Mouse (Mus musculus): ENCODE measurements around the gene Dock4. TPM values are rescaled to one million over a fixed set of nuclear protein-coding genes. Genes with fewer than 3 reads are reported as not detected.

Dock4 gene
- total RNA-seq, 2 experiments from 2014 or later = 21.6 to 29.7 TPM

DNA sequence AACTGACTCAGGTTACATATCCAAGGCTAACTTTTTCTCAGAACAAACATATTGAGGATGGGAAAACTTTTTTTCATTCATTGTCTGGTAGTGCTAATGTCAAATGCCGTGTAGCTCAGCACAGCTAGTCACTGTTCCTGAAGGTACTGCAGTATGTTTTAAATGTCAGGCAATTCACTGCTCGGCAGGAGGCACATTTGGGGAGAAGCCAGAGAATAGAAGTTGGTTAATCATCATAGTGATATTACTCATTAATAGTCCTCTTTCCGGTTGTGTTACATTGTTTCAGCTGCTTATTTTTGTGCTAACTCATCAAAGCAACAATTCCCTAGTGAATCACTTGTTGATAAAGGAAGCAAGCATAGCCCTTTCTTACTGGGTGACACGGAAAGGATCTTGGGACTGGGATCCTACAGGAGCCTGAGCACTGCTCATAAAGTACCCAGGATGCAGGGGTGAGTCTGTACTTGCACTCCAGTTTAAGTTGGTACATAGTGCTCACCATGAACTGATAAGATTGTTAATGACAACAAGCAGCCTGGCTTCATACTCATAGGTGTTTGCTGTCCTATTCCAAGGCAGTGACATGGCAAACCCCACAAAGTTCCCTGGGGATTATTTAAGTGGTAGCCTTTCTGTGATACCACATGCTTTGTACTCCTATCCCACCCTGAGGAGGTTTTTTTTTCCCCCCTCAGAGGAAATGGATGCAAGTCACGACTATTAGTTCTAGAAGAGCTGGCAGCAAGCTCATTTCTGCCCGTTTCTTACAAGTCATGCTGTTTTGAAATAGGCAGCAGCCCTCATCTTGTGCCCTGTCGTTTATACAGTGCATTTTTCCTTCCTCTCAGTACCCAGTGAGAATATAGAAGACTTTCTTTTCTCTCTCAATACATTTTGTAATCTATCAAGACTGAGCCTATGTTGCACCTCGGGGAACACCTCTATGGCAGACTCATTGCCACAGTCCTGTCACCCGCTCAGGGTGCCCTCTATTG, 123.5 kb downstream of the Dock4 start:
- DNase-seq = no peak

DNA sequence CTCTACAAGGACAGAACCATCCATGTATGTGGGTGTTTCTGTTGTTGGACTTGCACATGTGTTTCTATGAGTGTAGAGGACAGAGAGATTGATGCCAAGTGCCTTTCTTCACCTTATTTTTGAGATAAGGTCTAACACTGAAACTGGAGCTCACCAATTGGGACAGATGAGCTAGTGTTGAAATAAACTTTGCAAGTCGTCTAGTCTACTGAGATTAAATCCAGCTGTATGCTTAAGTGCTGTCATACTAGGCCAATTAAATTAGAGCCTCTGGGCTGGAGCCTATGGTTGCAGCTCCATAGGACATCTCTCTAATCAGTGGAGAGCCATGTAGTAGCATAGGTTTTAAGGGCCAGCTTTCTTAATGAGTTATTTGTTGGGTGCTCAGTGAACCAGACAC, 124.5 kb downstream of the Dock4 start:
- DNase-seq = no peak

DNA sequence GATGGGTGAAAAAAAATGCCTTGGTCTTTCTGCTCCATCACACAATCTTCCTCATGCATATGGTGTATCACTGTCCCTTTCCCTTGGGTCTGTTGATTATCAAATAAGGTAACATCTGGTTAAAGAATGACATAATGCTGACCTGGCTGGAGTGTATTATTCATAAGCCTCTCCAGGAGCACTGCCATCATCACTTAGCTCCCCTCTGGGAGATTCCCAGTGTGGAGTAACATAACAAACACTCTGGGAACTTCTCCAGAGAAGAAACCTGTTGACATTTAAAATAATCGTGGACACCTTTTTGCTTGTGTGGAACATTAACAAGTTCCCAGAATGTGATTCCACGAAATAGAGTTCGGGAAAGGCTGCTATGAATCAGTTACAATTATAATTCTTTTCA, 128.3 kb downstream of the Dock4 start:
- DNase-seq = no peak

DNA sequence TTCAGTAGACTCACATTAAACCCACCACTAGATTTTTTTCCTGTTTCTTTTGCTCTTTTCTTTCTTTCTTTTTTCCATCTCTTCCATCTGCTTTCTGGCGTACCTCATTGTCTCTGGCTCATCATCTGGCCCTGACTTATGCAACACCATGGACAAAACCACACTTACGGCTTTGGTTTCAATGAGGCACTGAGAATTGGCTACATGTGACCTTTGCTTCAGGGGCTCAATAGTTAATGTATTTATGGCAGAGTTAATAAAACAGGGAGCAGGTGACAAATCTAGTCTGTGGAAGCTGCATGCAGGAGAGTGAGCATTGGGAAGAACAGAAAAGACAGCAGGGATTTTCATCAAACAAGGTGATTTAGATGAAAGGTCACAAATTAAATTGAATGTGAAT, 131.0 kb downstream of the Dock4 start:
- DNase-seq = no peak

DNA sequence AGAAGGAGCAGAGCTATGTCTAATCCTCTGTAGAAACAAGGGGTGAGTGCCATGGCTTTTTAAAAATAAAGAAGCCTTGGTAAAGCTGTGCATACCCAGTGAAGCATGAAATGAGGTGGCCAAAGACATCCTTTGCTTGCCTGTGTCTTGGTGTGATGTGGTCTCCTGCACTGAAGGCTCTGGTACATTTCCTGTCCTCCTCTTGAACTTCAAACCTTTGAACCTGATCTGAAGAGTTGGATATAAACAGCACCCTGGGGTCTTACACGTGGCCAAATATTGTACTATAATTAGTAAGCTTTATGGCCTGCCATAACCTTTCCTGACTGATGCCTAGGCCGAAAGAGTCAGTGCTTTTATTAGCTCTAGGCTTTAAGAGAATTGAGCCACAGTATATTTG, 134.6 kb downstream of the Dock4 start:
- no peak for DNase-seq

DNA sequence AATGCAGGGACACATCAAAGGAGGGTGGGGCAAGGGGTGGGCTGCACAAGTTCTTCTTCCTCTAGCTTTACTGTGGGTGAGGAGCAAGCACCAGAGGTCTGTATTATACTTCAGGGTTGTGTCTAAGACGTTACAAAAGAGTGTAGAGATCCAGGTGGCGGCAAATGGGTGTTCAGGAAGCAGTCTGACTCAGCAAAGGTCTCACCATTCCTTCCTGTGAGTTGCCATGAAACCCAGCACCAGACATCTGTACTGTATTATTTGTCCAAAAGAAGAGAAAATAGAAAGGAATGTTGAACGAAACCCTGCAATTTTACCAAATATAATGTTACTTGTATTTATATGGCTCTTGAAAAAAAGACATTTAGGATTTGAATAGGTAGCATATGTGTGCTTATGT, 135.3 kb downstream of the Dock4 start:
- DNase-seq = no peak

DNA sequence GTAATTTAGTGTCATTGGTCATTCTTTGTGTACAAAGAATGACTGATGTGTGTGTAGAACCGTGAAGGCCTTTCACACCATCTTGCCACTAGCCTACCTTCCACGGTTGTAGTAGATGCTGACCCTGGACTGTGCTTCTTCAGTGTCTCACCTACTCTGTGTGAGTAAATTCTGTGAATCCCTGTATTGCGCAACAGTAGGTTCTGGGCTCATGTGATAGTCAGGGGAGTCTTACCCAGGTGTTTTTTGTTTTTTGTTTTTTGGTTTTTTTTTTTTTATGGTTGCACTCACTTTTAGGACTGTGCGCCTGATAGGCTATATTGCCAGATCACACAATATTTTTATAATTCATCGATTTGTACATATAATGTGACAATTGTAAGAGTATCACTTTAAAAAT, 136.3 kb downstream of the Dock4 start:
- no peak for DNase-seq

DNA sequence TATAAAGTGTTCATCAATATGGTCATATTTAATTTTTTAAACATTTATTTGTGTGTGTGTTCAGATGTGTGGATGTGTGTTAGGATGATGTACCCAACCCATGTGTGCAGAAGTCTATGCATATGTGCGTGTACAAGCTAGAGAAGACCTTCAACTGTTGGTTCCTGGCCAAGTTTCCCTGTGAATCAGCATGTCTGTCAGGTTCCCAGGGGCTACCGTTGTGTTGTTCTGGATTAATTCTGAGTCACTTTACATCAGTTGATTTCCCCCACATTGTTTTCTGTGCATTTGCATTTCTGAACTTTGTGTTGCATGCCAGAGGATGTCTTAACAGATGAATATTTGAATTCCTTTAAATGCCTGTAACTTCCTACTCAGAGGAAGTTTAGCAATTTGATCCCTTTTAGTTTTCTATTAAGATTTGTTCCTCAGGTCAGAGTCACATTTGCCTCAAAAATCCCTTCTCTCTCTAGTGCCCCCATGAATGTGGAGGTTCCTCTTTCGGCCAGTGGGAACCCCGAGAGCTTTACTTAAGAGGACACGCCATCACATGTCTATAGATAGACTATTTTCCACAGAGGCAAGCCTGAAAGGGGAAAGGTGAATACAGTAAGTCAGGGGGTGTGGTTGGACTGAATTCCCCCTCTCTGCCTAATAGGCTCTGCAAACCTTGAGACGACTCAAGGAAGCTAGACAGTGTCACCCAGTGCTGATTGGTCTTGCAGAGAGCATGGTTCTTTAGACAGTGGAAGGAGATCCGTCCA, 139.0 kb downstream of the Dock4 start:
- no peak for DNase-seq

DNA sequence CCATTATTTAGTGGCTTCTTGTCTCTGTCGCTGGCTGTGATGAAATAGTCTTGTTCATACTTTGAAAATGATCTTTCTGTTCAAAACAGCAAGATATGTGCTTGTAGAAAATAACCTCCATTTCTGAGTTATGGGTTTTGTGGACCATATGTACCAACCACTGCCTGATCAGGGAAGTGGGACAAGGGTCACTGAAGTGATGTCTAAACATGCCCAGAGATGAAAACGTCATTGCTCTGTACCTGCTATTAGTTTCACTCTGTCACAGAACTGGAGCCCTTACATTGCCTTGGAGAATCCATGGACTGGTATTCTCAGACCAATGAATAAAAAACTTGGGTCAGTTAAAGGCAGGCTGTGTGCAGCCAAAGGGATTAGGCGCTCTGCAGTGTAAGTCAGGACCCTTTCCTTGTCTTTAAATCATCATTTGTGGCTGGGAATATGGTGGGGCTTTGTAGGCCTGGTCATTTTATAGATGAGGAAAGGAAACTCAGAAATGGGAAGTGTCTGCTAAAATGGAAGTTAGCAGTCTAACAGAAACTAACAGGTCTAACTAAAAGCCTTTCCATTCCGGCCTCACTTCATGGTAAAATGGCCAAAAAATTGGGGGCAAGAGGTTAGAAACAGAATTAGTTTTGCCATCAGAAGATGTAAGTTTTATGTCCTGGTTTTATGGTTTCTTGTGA, 139.8 kb downstream of the Dock4 start:
- DNase-seq = no peak

DNA sequence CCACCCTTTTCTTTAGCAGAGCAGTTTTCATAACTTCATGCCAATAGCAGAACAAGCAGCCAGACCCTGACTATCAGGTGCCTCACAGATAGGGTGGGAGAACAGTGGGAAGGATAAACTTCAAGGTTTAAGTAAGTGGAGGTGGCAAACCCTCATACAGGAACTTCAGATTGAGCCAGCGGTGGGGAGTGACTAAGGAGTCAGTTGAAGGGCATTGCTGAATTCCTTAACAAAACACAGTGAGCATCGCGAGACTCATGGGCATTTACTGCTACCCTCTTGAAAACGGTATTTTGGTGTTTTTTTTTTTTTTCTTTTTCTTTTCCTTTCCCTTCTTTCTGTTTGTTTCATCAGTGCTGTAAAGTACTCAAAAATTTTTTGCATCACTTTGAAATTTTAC, 148.4 kb downstream of the Dock4 start:
- no peak for DNase-seq

DNA sequence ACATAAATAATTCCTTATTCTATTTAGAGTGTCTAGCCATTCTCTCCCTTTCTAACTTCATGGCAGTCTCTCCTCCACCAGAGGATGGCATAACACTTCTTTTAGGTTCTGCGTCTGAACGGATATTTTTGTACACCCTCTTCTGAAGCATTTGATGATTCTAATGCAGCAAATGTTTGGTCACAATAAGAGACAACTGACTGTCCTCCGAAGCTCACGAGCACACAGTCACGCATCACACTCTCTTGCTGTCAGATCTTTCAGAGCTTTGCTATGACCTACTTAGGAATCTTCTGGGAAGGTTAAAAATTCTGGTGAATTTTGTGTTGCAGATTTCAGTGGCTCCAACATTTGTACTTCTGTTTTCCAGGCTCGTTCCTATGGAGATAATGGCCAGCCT, 149.7 kb downstream of the Dock4 start:
- DNase-seq = no peak

DNA sequence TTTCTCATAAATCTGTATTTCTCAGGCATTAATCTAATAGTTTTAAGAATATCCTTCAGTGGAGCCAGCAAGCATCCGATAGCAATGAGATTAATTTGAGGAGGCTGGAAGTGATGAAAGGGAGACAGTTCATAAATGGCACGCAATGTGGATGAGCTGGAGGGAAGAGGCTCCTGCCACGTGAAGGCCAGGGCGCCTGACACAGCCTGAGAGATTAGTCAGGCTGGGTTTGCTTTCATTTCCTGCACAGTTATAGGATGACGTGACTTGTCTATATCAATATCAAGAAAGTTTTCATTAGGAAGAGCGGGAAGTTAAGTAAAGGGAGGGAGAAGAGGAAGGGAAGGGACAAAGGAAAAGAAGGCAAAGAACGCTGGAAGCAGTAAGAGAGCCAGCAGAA, 150.3 kb downstream of the Dock4 start:
- DNase-seq = no peak

DNA sequence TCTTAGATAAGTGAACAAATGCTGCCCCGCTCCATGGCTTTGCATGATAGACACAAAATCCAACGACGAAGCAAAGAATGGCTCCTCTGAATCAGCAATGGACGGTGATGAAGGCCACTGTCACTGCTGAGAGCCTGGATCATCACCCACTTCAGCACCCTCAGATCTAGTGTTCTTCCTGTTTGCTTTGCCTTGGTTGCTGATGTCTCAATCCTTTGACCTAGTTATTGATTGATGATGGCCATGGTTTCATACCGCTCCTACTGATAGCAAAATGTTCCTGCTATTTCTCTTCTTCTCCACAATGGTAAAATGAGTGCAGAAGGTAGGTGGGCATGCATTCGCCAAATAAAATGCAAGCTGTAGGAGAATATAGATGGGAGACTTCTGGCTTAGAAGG, 150.7 kb downstream of the Dock4 start:
- no peak for DNase-seq

DNA sequence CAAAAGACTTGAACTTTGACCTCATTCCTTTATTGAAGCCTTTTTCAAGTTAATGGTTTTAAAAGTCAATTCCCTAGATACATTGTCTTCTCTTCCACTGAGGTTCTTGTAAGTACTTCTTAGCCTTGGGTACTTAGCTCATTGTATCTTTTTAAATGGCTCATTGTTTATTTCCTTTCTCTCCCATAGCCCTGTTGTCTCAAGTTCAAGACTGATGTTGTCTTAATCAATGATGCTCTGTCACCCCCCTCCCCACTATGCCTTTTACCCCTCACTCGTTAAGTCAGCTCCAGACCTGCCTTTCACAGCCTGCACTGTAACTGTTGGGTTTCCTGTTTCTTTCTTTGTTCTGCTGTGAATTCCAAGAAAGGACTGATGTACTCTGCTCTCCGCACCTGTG, 154.2 kb downstream of the Dock4 start:
- no peak for DNase-seq

DNA sequence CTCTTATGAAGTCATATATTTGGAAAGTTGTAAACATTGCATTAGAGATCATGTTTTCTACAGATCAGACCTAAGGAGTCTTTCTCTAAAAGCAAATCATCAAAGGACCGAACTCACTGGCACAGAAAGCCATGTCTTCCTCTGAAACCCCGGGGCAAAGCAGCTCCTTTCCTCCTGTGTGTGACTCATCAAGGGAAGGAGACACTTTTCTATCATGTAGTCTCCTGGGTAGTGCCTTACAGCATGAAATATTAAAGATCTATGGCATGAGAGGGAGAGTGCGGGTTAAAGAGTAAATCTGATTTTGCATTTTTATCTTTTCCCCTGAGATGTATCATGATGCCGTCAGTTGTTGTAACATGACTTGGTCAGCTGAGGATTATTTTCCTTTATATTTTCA, 159.8 kb downstream of the Dock4 start:
- DNase-seq = no peak

DNA sequence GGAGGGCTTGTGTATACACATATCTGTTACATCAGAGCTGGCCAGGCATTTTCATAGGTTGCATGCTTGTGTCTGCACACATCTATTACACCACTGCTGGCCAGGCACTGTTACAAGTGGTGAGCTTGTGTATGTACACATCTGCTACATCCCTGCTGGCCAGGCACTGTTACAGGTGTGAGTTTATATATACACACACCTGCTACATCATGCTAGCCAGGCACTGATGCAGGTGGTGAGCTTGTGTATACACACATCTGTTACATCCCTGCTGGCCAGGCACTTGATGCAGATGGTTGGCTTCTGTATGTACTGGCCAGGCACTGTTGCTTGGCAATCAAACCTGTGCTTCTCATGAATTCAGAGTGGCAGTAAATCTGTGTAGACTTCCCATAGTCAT, 177.2 kb downstream of the Dock4 start:
- DNase-seq = no peak

DNA sequence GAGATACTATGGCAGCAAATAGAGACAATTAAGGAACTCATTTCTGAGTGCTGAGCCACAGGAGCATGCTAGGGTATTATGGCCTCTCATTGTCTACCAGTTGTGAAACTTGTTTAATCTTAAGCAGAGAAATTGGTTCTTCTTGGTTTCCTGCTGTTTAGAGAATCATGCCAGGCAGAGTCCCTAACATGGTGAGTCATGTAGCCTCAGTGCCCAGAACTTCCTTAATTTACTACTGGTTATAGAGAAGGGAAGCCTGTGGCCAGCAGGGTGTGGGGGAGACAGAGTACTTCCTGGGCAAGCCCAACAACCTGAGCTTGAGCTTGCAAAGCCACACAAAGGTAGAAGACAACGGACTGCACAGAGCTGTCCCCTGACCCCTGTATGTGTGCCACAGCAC, 180.8 kb downstream of the Dock4 start:
- DNase-seq = no peak

DNA sequence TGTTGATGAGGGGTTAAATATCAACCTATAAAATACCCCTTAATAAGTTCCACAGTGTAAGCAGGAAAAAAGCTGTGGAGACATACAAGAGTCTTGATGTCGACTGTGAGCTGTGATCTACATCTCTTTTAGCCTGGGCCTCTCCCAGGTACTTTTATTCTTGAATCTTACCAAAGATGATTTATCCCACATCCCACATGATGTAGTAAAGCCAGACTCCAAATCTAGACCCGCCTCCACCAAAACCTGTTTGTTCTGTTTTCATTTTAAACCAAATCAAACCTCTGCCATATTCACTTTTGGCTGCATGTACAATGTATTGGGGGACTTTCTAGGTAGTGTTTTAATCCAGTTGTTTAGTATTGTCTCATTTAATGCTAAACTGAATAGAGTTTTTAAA, 187.5 kb downstream of the Dock4 start:
- DNase-seq = no peak

DNA sequence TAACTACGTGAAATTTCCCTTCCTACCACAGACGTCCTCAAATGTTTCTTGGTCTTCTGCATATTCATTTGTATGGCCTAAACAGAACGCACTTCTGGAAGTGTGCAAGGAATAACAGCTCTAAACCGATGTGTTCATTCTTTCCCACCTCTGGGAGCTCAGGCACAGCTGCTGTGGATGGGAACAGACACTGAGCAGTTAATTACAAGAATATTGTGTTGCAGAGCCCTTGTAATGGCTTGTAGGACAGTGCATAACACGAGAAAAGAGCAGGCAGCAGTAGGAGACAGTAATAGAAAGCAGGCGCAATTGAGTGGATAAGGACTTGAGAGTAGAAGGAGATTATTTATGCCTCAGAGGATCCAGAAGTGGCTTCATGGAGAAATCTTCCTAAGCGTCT, 188.4 kb downstream of the Dock4 start:
- DNase-seq = no peak

DNA sequence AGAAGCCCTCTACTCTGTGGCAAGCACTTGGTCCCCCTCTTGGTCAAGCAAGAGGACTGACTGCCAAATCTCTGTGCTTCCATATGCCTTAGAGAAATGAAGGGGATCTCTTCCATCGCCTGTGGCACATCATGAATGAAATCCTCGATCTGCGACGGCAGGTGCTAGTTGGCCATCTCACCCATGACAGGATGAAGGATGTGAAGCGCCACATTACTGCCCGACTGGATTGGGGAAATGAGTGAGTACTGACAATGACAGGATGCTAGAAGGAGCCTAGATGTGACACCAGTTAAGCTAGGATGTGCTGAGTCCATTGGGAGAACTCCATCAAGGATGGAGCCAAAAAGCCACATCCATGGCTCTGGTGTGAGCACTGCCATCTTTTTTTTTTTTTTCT, 190.2 kb downstream of the Dock4 start:
- DNase-seq = no peak

DNA sequence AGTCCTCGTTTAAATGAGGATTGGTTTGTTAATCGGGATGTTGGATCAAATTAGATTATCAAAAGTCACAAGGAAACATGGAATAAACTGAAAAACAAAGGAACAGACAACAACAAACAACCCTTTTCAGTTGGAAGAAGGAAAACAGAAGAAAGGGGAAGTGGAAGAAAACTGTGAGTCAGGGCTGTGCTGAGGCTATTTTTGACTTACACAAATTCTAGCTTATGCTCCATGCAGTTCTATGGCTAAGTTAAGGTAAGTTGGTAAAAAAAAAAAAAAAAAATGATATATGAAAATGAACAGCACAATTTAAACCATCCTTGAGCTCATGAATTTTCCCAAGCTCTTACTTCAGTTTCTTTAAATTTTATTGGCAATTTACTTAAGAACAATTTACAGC, 191.7 kb downstream of the Dock4 start:
- DNase-seq = no peak

DNA sequence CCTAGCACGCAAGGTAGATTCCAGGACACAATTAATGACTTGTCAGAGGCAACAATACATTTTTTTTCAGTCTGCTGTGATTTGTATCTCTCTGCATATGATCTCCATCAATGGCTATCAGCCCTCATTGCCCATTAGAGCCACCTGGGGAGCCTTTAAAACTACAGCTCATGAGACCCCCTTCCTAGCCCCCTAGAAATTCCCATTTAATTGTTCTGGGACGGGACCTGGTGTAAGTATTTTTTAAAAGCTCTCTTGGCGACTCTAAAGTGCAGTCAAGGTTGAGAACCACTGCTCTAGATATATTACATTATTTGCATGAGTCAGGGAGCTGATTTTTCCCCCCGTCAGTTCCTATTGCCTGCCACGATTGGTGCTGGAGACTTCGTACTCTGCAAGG, 200.1 kb downstream of the Dock4 start:
- no peak for DNase-seq

DNA sequence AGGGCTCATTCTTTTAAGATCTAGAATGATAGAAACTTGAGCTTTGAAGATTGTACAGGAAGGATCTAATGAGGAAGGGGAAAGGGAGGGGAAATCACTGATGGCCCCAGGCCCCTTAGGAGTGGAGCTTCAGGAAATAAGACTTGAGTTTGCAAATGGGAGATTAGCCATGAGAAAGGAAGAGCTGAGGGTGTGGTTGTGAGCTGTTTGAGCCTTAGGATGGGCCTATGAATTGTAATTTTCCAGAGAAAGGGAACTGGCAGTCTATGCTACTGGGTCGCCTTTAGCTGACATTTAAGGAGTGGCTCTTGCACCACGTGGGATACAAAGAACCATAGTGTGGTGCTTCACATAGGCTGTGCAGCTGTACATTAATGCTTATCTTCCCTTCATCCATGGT, 208.6 kb downstream of the Dock4 start:
- DNase-seq = no peak

Measured in gastrocnemius, postnatal 10 days (tissue).